Comparison of ENCODE assay signal across 9 mouse cellular contexts in the genomic region with DNA sequence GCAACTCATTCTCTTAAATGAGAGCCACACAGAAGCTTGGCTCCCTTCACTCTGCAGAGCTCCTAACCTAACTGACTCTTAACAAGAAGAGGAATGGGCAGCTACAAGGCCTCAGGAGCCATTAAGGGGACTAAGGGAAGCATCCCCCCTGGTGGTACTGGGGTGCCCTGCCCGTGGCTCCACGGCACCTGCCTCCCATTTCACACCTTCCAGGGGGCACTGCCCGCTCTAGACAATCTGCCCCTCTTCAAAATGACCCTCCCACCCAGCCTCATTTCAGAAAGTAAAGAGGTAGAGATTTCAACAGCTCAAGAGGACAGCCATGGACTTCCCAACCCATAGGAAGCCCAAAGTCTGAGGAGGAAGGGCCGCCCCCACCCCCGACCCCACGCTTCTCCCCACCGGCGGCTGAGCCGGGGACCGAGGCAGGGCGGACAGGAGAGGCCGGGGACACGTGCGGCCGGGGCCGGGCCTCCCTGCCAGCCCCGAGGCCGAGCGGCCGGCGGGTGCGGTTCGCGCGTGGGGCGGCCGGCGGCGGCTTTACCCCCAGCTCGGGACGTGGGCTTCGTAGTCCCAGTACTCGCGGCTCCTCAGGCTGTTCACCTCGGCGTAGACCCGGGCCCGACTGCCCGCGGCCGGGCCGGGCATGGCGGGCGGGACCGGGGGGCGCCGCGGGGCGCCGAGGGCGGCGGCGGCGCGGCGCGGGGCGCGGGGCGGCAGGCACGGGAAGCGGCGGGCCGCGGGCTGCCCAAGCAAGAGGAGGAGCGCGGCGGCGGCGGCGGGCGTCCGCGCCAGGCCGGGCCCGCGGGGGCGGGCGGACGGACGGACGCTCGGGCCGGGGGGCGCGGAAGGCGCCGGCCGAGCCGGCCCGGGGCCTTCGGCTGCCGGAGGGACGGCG. TPM values are rescaled to one million over a fixed set of nuclear protein-coding genes. Genes with fewer than 3 reads are reported as not detected.
DNase-seq lines count a peak whose midpoint lies in the region; ATAC-seq and TF ChIP-seq lines count a peak whose summit lies in the region.
"Had no signal": no experiment of that assay in that cellular context is flagged by ENCODE, and none has a peak within 500 bp of the region (broad histone marks: within the 10 kb centered on the region; RNA-seq: fewer than 3 reads in every experiment).

No protein-coding gene starts in this region.

- 0 out of 2 replicates have a peak, but pooled peaks cover 2% of the 10 kb centered on the region for H3K4me1 ChIP-seq in lung, embryonic 14.5 days (ENCODE audit: insufficient read depth)
- peaks cover 12% of the 10 kb centered on the region for H3K4me1 ChIP-seq in forebrain, embryonic 14.5 days (ENCODE audit: control insufficient read depth, insufficient read depth, low read length)
- no peaks in the 10 kb centered on the region; the same call in 1 of the 2 replicates for H3K4me1 ChIP-seq in kidney, postnatal 0 days (replicated peaks; ENCODE audit: insufficient read depth, low read length)
- peaks cover 22% of the 10 kb centered on the region for H3K4me1 ChIP-seq in midbrain, embryonic 13.5 days (replicated peaks)

- under 1% methylated on average over 81 of the region's 95 CpGs for WGBS in lung, embryonic 14.5 days
- WGBS in forebrain, embryonic 14.5 days: under 1% methylated on average over 48 of the region's 95 CpGs
- WGBS in kidney, postnatal 0 days: under 1% methylated on average over 50 of the region's 95 CpGs
- WGBS in midbrain, embryonic 13.5 days: 2% methylated on average over 63 of the region's 95 CpGs

- peak overlapping the region; percentile 95 for H3K4me2 ChIP-seq in lung, embryonic 14.5 days
- peak overlapping the region; percentile 61 for H3K4me2 ChIP-seq in forebrain, embryonic 14.5 days (ENCODE audit: low read length)
- H3K4me2 ChIP-seq in kidney, postnatal 0 days (ENCODE audit: low read length): peak overlapping the region; percentile 85
- peak overlapping the region; percentile 97 for H3K4me2 ChIP-seq in midbrain, embryonic 13.5 days (replicated peaks)

- H3K27me3 ChIP-seq in lung, embryonic 14.5 days (ENCODE audit: insufficient read depth, low read length): no peaks in the 10 kb centered on the region
- H3K27me3 ChIP-seq in forebrain, embryonic 14.5 days (replicated peaks; ENCODE audit: control insufficient read depth, insufficient read depth, low read length): no peaks in the 10 kb centered on the region
- H3K27me3 ChIP-seq in kidney, postnatal 0 days (ENCODE audit: insufficient read depth, low read length): no peaks in the 10 kb centered on the region
- H3K27me3 ChIP-seq in midbrain, embryonic 13.5 days: no peaks in the 10 kb centered on the region

- H3K9ac ChIP-seq in lung, embryonic 14.5 days: peak overlapping the region; percentile 98
- H3K9ac ChIP-seq in forebrain, embryonic 14.5 days (ENCODE audit: low read length): peak overlapping the region; percentile 95
- peak overlapping the region; percentile 94 for H3K9ac ChIP-seq in kidney, postnatal 0 days (ENCODE audit: low read depth, low read length)
- peak overlapping the region; percentile 97 for H3K9ac ChIP-seq in midbrain, embryonic 13.5 days (replicated peaks)

- peak; percentile 3 for DNase-seq in lung, embryonic 14.5 days
- no peak for DNase-seq in lung, postnatal 25 days (ENCODE audit: low spot score)
- DNase-seq in T-cell, adult 2 months (ENCODE audit: low spot score): peak; percentile 12
- no peak for DNase-seq in forebrain, embryonic 14.5 days (ENCODE audit: low spot score)
- peak; percentile 6 for DNase-seq in kidney, postnatal 0 days (ENCODE audit: low spot score)
- DNase-seq in yolk sac, embryonic 10.5 days (ENCODE audit: low spot score): peak; percentile 5
- DNase-seq in layer of hippocampus, postnatal 25 days (ENCODE audit: extremely low spot score in 1 of 2, low spot score in 1 of 2): no peak

- peak; percentile 59 for ATAC-seq in lung, embryonic 14.5 days (ENCODE audit: insufficient read depth)
- ATAC-seq in forebrain, embryonic 14.5 days: peak; percentile 16; the same call in 1 of the 2 replicates
- ATAC-seq in kidney, postnatal 0 days (replicated peaks; ENCODE audit: low FRiP score, low read depth): peak; percentile 50
- ATAC-seq in midbrain, embryonic 13.5 days: peak; percentile 66

- TF ChIP-seq CTCF in lung, embryonic 14.5 days (IDR thresholded peaks at IDR 0.05; ENCODE audit: low read depth): peak; percentile 22; the same call in 1 of the 2 replicates
- no peak for TF ChIP-seq CTCF in kidney, postnatal 0 days (IDR thresholded peaks at IDR 0.05; ENCODE audit: low read depth)

- H3K9me3 ChIP-seq in lung, embryonic 14.5 days (ENCODE audit: low read depth, low read length): no peaks in the 10 kb centered on the region
- H3K9me3 ChIP-seq in forebrain, embryonic 14.5 days (replicated peaks; ENCODE audit: control insufficient read depth, low read length): no peaks in the 10 kb centered on the region
- no peaks in the 10 kb centered on the region for H3K9me3 ChIP-seq in kidney, postnatal 0 days (replicated peaks; ENCODE audit: low read length)
- H3K9me3 ChIP-seq in midbrain, embryonic 13.5 days: no peaks in the 10 kb centered on the region

- H3K4me3 ChIP-seq in lung, embryonic 14.5 days (ENCODE audit: low read depth, low read length): peak overlapping the region; percentile 94
- peak overlapping the region; percentile 90 for H3K4me3 ChIP-seq in forebrain, embryonic 14.5 days (ENCODE audit: low read depth, low read length)
- H3K4me3 ChIP-seq in kidney, postnatal 0 days (replicated peaks; ENCODE audit: low read depth, low read length): peak overlapping the region; percentile 92
- peak overlapping the region; percentile 98 for H3K4me3 ChIP-seq in midbrain, embryonic 13.5 days (replicated peaks)

- H3K36me3 ChIP-seq in lung, embryonic 14.5 days (ENCODE audit: insufficient read depth): peaks cover 36% of the 10 kb centered on the region
- H3K36me3 ChIP-seq in forebrain, embryonic 14.5 days (ENCODE audit: control insufficient read depth, insufficient read depth, low read length): peaks cover 36% of the 10 kb centered on the region
- H3K36me3 ChIP-seq in kidney, postnatal 0 days (ENCODE audit: insufficient read depth, low read length): peaks cover 17% of the 10 kb centered on the region; the same call in 1 of the 2 replicates
- H3K36me3 ChIP-seq in midbrain, embryonic 13.5 days: peaks cover 30% of the 10 kb centered on the region

- H3K27ac ChIP-seq in lung, embryonic 14.5 days (ENCODE audit: low read depth): peak overlapping the region; percentile 51; the same call in 1 of the 2 replicates
- H3K27ac ChIP-seq in forebrain, embryonic 14.5 days (ENCODE audit: low read depth, low read length): peak overlapping the region; percentile 33; the same call in 1 of the 2 replicates
- H3K27ac ChIP-seq in kidney, postnatal 0 days: peak overlapping the region; percentile 54; the same call in 1 of the 2 replicates
- no peak overlapping the region for H3K27ac ChIP-seq in midbrain, embryonic 13.5 days

RNA-seq across cellular contexts. Expression of a gene that starts 1.8 kb away (rescaled TPM):
- 18.4 and 22.8 TPM in 2 replicates for polyA plus RNA-seq in lung, embryonic 14.5 days (2014; fragmentation: Nextera tagmentation; extraction: Ambion mirVana)
- 14.3 and 15.5 TPM in 2 replicates for polyA plus RNA-seq in forebrain, embryonic 14.5 days (2014; fragmentation: Nextera tagmentation; extraction: Ambion mirVana)
- 9.5 and 11.2 TPM in 2 replicates for polyA plus RNA-seq in kidney, postnatal 0 days (2015; fragmentation: Nextera tagmentation; extraction: Ambion mirVana)
- polyA plus RNA-seq in midbrain, embryonic 13.5 days (2015; fragmentation: Nextera tagmentation; extraction: Ambion mirVana): 9.9 and 11.2 TPM in 2 replicates
- total RNA-seq in layer of hippocampus, postnatal 25 days (2021): 10 to 100 TPM; 69.8 to 70.5 TPM

RNA-seq across cellular contexts. Expression of a gene that starts 45.8 kb away (rescaled TPM):
- 0.24 and 0.53 TPM in 2 replicates for polyA plus RNA-seq in lung, embryonic 14.5 days (2014; fragmentation: Nextera tagmentation; extraction: Ambion mirVana)
- 1.9 and 2.2 TPM in 2 replicates for polyA plus RNA-seq in forebrain, embryonic 14.5 days (2014; fragmentation: Nextera tagmentation; extraction: Ambion mirVana)
- 1.5 and 2.2 TPM in 2 replicates for polyA plus RNA-seq in kidney, postnatal 0 days (2015; fragmentation: Nextera tagmentation; extraction: Ambion mirVana)
- 0.57 and 0.93 TPM in 2 replicates for polyA plus RNA-seq in midbrain, embryonic 13.5 days (2015; fragmentation: Nextera tagmentation; extraction: Ambion mirVana)
- 1 to 10 TPM in 1 of 2 experiments, under 1 TPM in 1; 0.94 to 1.3 TPM for total RNA-seq in layer of hippocampus, postnatal 25 days (2021)
- total RNA-seq: common myeloid progenitor, adult 5-6 weeks had no signal

RNA-seq across cellular contexts. Expression of a gene that starts 53.4 kb away (rescaled TPM):
- 162 and 169 TPM in 2 replicates for polyA plus RNA-seq in lung, embryonic 14.5 days (2014; fragmentation: Nextera tagmentation; extraction: Ambion mirVana)
- polyA plus RNA-seq in forebrain, embryonic 14.5 days (2014; fragmentation: Nextera tagmentation; extraction: Ambion mirVana): 137 and 152 TPM in 2 replicates
- 126 and 129 TPM in 2 replicates for polyA plus RNA-seq in kidney, postnatal 0 days (2015; fragmentation: Nextera tagmentation; extraction: Ambion mirVana)
- polyA plus RNA-seq in midbrain, embryonic 13.5 days (2015; fragmentation: Nextera tagmentation; extraction: Ambion mirVana): 130 and 135 TPM in 2 replicates
- 10 to 100 TPM; 57.6 to 63.5 TPM for total RNA-seq in layer of hippocampus, postnatal 25 days (2021)

Comparison
In these comparisons a context has a peak if more than half of its experiments do, and no peak if none do; other contexts are left out.
1. DNase-seq: peak in lung, embryonic 14.5 days (single experiment), T-cell, adult 2 months (single experiment), kidney, postnatal 0 days (single experiment) and yolk sac, embryonic 10.5 days (single experiment); none in lung, postnatal 25 days (single experiment), forebrain, embryonic 14.5 days (single experiment) and layer of hippocampus, postnatal 25 days (0 of 2).
2. ATAC-seq: peak in every context shown above with its lines; median percentile 66 in midbrain, embryonic 13.5 days; 59 in lung, embryonic 14.5 days; 50 in kidney, postnatal 0 days; 16 in forebrain, embryonic 14.5 days.
3. Peak in every context shown above with its lines, with median percentiles within 50 percentile points of each other: H3K4me2 ChIP-seq, H3K4me3 ChIP-seq and H3K9ac ChIP-seq.